Mouse (Mus musculus): ENCODE measurements around the gene Tmem140. TPM values are rescaled to one million over a fixed set of nuclear protein-coding genes. Genes with fewer than 3 reads are reported as not detected.
A peak's percentile ranks its signal among the peaks of the same experiment; 100 is the strongest.

Tmem140 gene
- polyA plus RNA-seq (2014; fragmentation: Nextera tagmentation; extraction: Ambion mirVana), result 1.4 and 1.8 TPM in 2 replicates

GRCm38 (mm10) chr6:34862791-34863403, at the start of gene Tmem140:
TSS of gene Tmem140 (plus strand) at chr6:34863146.
- no peak for ATAC-seq (ENCODE audit: insufficient number of reproducible peaks, insufficient read depth, low FRiP score, low read depth)
- no peak within 1 kb of the TSS for H3K9ac ChIP-seq (replicated peaks; ENCODE audit: low read depth, low read length)
- WGBS, result 27% methylated on average over 11 of the region's 11 CpGs
- 0 out of 2 replicates have a peak within 1 kb of the TSS, but pooled peaks have one; percentile 12 for H3K27ac ChIP-seq (ENCODE audit: low read length)
- H3K4me1 ChIP-seq (ENCODE audit: control insufficient read depth, insufficient read depth, low read length), result peaks cover 16% of the 10 kb centered on the region; the same call in 1 of the 2 replicates
- peak within 1 kb of the TSS; percentile 33 for H3K4me2 ChIP-seq (replicated peaks; ENCODE audit: low read depth, low read length)
- no peaks in the 10 kb centered on the region for H3K36me3 ChIP-seq (ENCODE audit: control insufficient read depth, insufficient read depth, low read length)
- H3K27me3 ChIP-seq (ENCODE audit: control insufficient read depth, insufficient read depth, low read length), result no peaks in the 10 kb centered on the region
- H3K4me3 ChIP-seq (ENCODE audit: low read depth, low read length), result peak within 1 kb of the TSS; percentile 5; the same call in 1 of the 2 replicates
- H3K9me3 ChIP-seq (ENCODE audit: control insufficient read depth, low read depth, low read length), result no peaks in the 10 kb centered on the region

DNA sequence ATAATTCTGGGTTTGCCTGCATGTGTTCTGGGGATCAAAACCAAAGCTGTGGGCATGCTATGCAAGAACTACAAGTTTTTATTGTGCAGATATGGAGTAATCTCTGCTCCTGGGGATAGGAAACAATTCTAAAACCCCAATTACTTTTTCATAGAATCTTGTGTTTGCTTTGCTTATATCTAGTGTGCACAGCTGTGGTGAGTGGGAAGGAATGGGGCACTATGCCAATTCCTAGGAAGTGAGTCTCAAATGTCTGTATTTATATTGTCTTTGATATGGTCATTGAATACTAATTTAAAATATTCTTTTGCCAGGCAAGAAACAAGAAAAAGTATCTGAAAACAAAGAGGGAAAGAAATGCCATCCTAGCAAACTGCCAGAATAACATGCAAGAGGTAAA, 38.5 kb upstream of the Tmem140 start:
- no peaks in the 10 kb centered on the region for H3K27me3 ChIP-seq (ENCODE audit: control insufficient read depth, insufficient read depth, low read length)
- H3K4me3 ChIP-seq (ENCODE audit: low read depth, low read length), result no peak overlapping the region
- no peaks in the 10 kb centered on the region for H3K4me1 ChIP-seq (ENCODE audit: control insufficient read depth, insufficient read depth, low read length)
- H3K4me2 ChIP-seq (replicated peaks; ENCODE audit: low read depth, low read length), result no peak overlapping the region
- H3K9ac ChIP-seq (replicated peaks; ENCODE audit: low read depth, low read length), result no peak overlapping the region
- no peaks in the 10 kb centered on the region for H3K36me3 ChIP-seq (ENCODE audit: control insufficient read depth, insufficient read depth, low read length)
- no peak for ATAC-seq (ENCODE audit: insufficient number of reproducible peaks, insufficient read depth, low FRiP score, low read depth)
- no peaks in the 10 kb centered on the region for H3K9me3 ChIP-seq (ENCODE audit: control insufficient read depth, low read depth, low read length)
- H3K27ac ChIP-seq (ENCODE audit: low read length), result no peak overlapping the region

DNA sequence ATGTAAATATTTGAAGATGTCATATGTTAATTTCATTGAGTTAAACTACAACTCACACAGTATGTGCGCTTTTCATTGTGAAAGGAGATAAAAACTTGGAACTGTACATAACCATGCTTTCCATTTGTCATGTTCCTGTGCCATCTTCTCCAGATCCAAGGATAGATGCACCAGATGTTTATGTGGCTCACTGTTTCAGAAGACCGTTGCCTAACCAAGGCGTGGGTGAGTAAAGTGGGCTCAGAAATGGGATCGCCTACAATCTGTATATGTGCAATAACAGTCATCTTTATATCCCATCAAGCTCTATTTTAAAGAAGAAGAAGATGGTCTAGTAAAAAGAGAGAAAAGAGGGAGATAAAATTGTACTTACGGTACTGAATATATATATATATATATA, 30.6 kb upstream of the Tmem140 start:
- Histone ChIP-seq H3K27me3 (ENCODE audit: control insufficient read depth, insufficient read depth, low read length) (no peaks in the 10 kb centered on the region), H3K27ac (ENCODE audit: low read length) (no peak overlapping the region), H3K36me3 (ENCODE audit: control insufficient read depth, insufficient read depth, low read length) (no peaks in the 10 kb centered on the region), H3K4me1 (ENCODE audit: control insufficient read depth, insufficient read depth, low read length) (0 out of 2 replicates have a peak, but pooled peaks cover 3% of the 10 kb centered on the region), H3K4me2 (replicated peaks; ENCODE audit: low read depth, low read length) (no peak overlapping the region), H3K9ac (replicated peaks; ENCODE audit: low read depth, low read length) (no peak overlapping the region), H3K9me3 (ENCODE audit: control insufficient read depth, low read depth, low read length) (no peaks in the 10 kb centered on the region), H3K4me3 (ENCODE audit: low read depth, low read length) (no peak overlapping the region)
- WGBS, result 92% methylated on average over 5 of the region's 5 CpGs
- ATAC-seq (ENCODE audit: insufficient number of reproducible peaks, insufficient read depth, low FRiP score, low read depth), result no peak

DNA sequence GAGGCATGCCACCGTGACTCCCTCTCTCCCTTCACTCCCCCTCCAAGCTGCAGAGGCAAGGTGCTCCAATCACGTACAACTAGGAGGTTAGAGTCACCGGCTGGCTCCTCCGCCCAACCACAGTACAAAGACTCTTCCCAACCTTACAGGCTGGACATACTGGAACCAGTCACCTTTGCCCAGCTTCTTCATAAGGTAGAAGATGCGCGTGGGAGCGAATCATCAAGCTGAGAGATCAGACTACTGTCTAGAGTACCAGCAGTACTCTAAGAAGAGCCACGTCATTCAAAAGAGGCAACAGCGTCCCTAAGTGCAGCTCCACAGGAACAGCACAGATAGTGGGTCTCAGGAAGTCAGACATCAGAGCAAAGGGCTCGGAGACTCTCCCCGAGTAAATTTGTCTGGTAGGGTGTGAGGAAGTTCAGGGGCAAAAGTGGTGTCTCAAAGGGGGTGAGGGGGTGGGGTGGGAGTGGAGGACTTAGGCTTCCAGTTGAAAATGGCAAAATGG, 1.3 kb upstream of the Tmem140 start:
- ATAC-seq (ENCODE audit: insufficient number of reproducible peaks, insufficient read depth, low FRiP score, low read depth), result no peak
- H3K9ac ChIP-seq (replicated peaks; ENCODE audit: low read depth, low read length), result no peak overlapping the region
- 89% methylated on average over 11 of the region's 11 CpGs for WGBS
- H3K4me1 ChIP-seq (ENCODE audit: control insufficient read depth, insufficient read depth, low read length), result peaks cover 16% of the 10 kb centered on the region; the same call in 1 of the 2 replicates
- no peak overlapping the region for H3K27ac ChIP-seq (ENCODE audit: low read length)
- H3K36me3 ChIP-seq (ENCODE audit: control insufficient read depth, insufficient read depth, low read length), result no peaks in the 10 kb centered on the region
- H3K9me3 ChIP-seq (ENCODE audit: control insufficient read depth, low read depth, low read length), result no peaks in the 10 kb centered on the region
- H3K27me3 ChIP-seq (ENCODE audit: control insufficient read depth, insufficient read depth, low read length), result no peaks in the 10 kb centered on the region
- no peak overlapping the region for H3K4me3 ChIP-seq (ENCODE audit: low read depth, low read length)
- no peak overlapping the region for H3K4me2 ChIP-seq (replicated peaks; ENCODE audit: low read depth, low read length)

DNA sequence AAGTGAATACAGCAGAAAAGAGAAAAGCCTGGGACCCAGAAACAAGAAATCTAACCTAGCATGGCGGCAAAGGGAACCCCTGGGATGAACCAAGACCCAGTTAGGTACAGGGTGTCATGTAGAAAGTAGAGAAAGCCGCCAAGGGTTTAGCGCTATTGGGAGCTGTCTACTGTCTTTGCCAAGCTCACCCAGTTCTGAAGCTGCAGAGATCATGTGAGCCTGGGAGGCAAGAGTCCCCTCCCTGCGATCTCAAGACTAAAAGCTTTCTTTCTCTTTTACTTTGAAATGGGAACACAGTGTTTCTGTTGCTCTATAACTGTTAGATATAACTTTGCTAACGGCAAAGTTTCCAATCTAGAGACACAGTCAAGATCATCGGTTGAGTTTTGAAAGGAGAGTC, 565 bp upstream of the Tmem140 start:
- no peak overlapping the region for H3K9ac ChIP-seq (replicated peaks; ENCODE audit: low read depth, low read length)
- WGBS, result 93% methylated on average over 6 of the region's 6 CpGs
- peak overlapping the region; percentile 33 for H3K4me2 ChIP-seq (replicated peaks; ENCODE audit: low read depth, low read length)
- no peaks in the 10 kb centered on the region for H3K9me3 ChIP-seq (ENCODE audit: control insufficient read depth, low read depth, low read length)
- no peaks in the 10 kb centered on the region for H3K27me3 ChIP-seq (ENCODE audit: control insufficient read depth, insufficient read depth, low read length)
- H3K36me3 ChIP-seq (ENCODE audit: control insufficient read depth, insufficient read depth, low read length), result no peaks in the 10 kb centered on the region
- no peak overlapping the region for H3K4me3 ChIP-seq (ENCODE audit: low read depth, low read length)
- no peak for ATAC-seq (ENCODE audit: insufficient number of reproducible peaks, insufficient read depth, low FRiP score, low read depth)
- no peak overlapping the region for H3K27ac ChIP-seq (ENCODE audit: low read length)
- H3K4me1 ChIP-seq (ENCODE audit: control insufficient read depth, insufficient read depth, low read length), result peaks cover 16% of the 10 kb centered on the region; the same call in 1 of the 2 replicates

- Histone ChIP-seq H3K4me2 (replicated peaks; ENCODE audit: low read depth, low read length) (no peak overlapping the region), H3K9ac (replicated peaks; ENCODE audit: low read depth, low read length) (no peak overlapping the region), H3K4me3 (ENCODE audit: low read depth, low read length) (no peak overlapping the region), H3K36me3 (ENCODE audit: control insufficient read depth, insufficient read depth, low read length) (no peaks in the 10 kb centered on the region), H3K27ac (ENCODE audit: low read length) (no peak overlapping the region), H3K27me3 (ENCODE audit: control insufficient read depth, insufficient read depth, low read length) (no peaks in the 10 kb centered on the region), H3K9me3 (ENCODE audit: control insufficient read depth, low read depth, low read length) (no peaks in the 10 kb centered on the region), H3K4me1 (ENCODE audit: control insufficient read depth, insufficient read depth, low read length) (peaks cover 16% of the 10 kb centered on the region; the same call in 1 of the 2 replicates)
- 55% methylated on average over 9 of the region's 9 CpGs for WGBS
- ATAC-seq (ENCODE audit: insufficient number of reproducible peaks, insufficient read depth, low FRiP score, low read depth), result no peak
These were observed 1.0 kb downstream of the Tmem140 start for GRCm38 (mm10) chr6:34863786-34864514.

DNA sequence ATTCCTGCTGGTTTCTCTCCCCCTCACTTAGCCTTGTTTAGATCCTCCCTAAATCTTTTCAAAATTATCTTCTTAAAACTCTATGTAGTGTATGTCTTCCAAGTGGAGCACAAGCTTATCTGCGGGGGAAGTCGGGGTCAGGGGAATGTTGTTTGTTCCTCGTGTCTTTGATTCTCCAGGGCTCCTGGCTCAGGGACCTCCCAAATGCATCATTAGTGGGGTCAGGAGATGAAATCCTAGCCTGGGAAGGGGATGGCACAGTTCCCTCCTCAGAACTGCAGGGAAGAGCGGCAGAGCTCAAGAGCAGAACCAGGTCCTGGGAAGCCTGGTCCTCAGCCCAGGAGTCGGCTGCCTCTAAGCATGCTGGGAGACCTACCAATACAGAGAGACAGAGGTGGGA, 2.3 kb downstream of the Tmem140 start:
- no peaks in the 10 kb centered on the region for H3K36me3 ChIP-seq (ENCODE audit: control insufficient read depth, insufficient read depth, low read length)
- no peak for ATAC-seq (ENCODE audit: insufficient number of reproducible peaks, insufficient read depth, low FRiP score, low read depth)
- no peaks in the 10 kb centered on the region for H3K27me3 ChIP-seq (ENCODE audit: control insufficient read depth, insufficient read depth, low read length)
- no peaks in the 10 kb centered on the region for H3K9me3 ChIP-seq (ENCODE audit: control insufficient read depth, low read depth, low read length)
- no peak overlapping the region for H3K4me3 ChIP-seq (ENCODE audit: low read depth, low read length)
- no peak overlapping the region for H3K4me2 ChIP-seq (replicated peaks; ENCODE audit: low read depth, low read length)
- no peak overlapping the region; the same call in 1 of the 2 replicates for H3K27ac ChIP-seq (ENCODE audit: low read length)
- H3K4me1 ChIP-seq (ENCODE audit: control insufficient read depth, insufficient read depth, low read length), result peaks cover 16% of the 10 kb centered on the region; the same call in 1 of the 2 replicates
- WGBS, result 36% methylated on average over 5 of the region's 5 CpGs
- H3K9ac ChIP-seq (replicated peaks; ENCODE audit: low read depth, low read length), result no peak overlapping the region

- Histone ChIP-seq H3K9me3 (ENCODE audit: control insufficient read depth, low read depth, low read length) (no peaks in the 10 kb centered on the region), H3K36me3 (ENCODE audit: control insufficient read depth, insufficient read depth, low read length) (no peaks in the 10 kb centered on the region), H3K27me3 (ENCODE audit: control insufficient read depth, insufficient read depth, low read length) (no peaks in the 10 kb centered on the region), H3K27ac (ENCODE audit: low read length) (peak overlapping the region; percentile 61; the same call in 1 of the 2 replicates), H3K9ac (replicated peaks; ENCODE audit: low read depth, low read length) (no peak overlapping the region), H3K4me3 (ENCODE audit: low read depth, low read length) (no peak overlapping the region), H3K4me2 (replicated peaks; ENCODE audit: low read depth, low read length) (no peak overlapping the region), H3K4me1 (ENCODE audit: control insufficient read depth, insufficient read depth, low read length) (peaks cover 16% of the 10 kb centered on the region; the same call in 1 of the 2 replicates)
- ATAC-seq (ENCODE audit: insufficient number of reproducible peaks, insufficient read depth, low FRiP score, low read depth), result peak; percentile 82
- 40% methylated on average over 7 of the region's 7 CpGs for WGBS
These were observed 3.0 kb downstream of the Tmem140 start for GRCm38 (mm10) chr6:34865711-34866593.

All from stomach, embryonic 14.5 days (tissue).